Mouse (Mus musculus): Measurements from ENCODE around the gene Rpl18a. TPM values are rescaled to one million over a fixed set of nuclear protein-coding genes. Genes with fewer than 3 reads are reported as not detected.
"Not testable (repeated sequence)": the region's sequence is repeated elsewhere in the genome, so short reads cannot be mapped to it uniquely, and the experiment has no call there.

Gene Rpl18a
- polyA plus RNA-seq, 1 experiment from 2014 or later, result 4,170 TPM

GRCm38 (mm10) chr8:70900872-70901387 lies 3.7 kb upstream of the Rpl18a start:
- Histone ChIP-seq H3K9ac (no peak overlapping the region), H3K4me1 (replicated peaks) (peaks cover 16% of the 10 kb centered on the region; the same call in 1 of the 2 replicates), H3K9me3 (no peaks in the 10 kb centered on the region), H3K27ac (no peak overlapping the region), H3K27me3 (replicated peaks) (peaks cover 5% of the 10 kb centered on the region), H3K4me3 (replicated peaks) (no peak overlapping the region), H3K36me3 (no peaks in the 10 kb centered on the region), H3K4me2 (replicated peaks) (no peak overlapping the region)
- 82% methylated on average over 2 of the region's 2 CpGs for WGBS
- no peak for ATAC-seq

GRCm38 (mm10) chr8:70899226-70899625 lies 2.0 kb upstream of the Rpl18a start:
- Histone ChIP-seq H3K4me1 (replicated peaks) (peaks cover 11% of the 10 kb centered on the region; the same call in 1 of the 2 replicates), H3K27ac (no peak overlapping the region), H3K9ac (no peak overlapping the region), H3K4me3 (replicated peaks) (no peak overlapping the region), H3K27me3 (replicated peaks) (peaks cover 3% of the 10 kb centered on the region), H3K36me3 (peaks cover 16% of the 10 kb centered on the region), H3K9me3 (no peaks in the 10 kb centered on the region), H3K4me2 (replicated peaks) (no peak overlapping the region)
- WGBS, result 87% methylated on average over 2 of the region's 2 CpGs
- no peak for ATAC-seq

GRCm38 (mm10) chr8:70898661-70899198 lies 1.5 kb upstream of the Rpl18a start:
- no peak overlapping the region for H3K27ac ChIP-seq
- WGBS, result 44% methylated on average over 2 of the region's 2 CpGs
- ATAC-seq, result no peak
- H3K4me1 ChIP-seq (replicated peaks), result peaks cover 11% of the 10 kb centered on the region; the same call in 1 of the 2 replicates
- no peak overlapping the region for H3K4me2 ChIP-seq (replicated peaks)
- no peaks in the 10 kb centered on the region; the same call in none of the 2 replicates for H3K27me3 ChIP-seq (replicated peaks)
- H3K4me3 ChIP-seq (replicated peaks), result no peak overlapping the region
- H3K9ac ChIP-seq, result peak overlapping the region; percentile 26; the same call in 1 of the 2 replicates
- H3K36me3 ChIP-seq, result peaks cover 20% of the 10 kb centered on the region
- no peaks in the 10 kb centered on the region for H3K9me3 ChIP-seq

- Histone ChIP-seq H3K27me3 (replicated peaks) (peaks cover 7% of the 10 kb centered on the region), H3K9ac (peak overlapping the region; percentile 65), H3K4me2 (replicated peaks) (peak overlapping the region; percentile 58), H3K9me3 (no peaks in the 10 kb centered on the region), H3K36me3 (peaks cover 22% of the 10 kb centered on the region), H3K27ac (peak overlapping the region; percentile 66), H3K4me3 (replicated peaks) (peak overlapping the region; percentile 86), H3K4me1 (replicated peaks) (peaks cover 18% of the 10 kb centered on the region)
- ATAC-seq, result peak; percentile 50
- under 1% methylated on average over 20 of the region's 20 CpGs for WGBS
Observed at GRCm38 (mm10) chr8:70897681-70898413, 635 bp upstream of the Rpl18a start.

GRCm38 (mm10) chr8:70896316-70897020 lies 744 bp downstream of the Rpl18a start:
- Histone ChIP-seq H3K4me2 (replicated peaks) (peak overlapping the region; percentile 76), H3K9ac (peak overlapping the region; percentile 95), H3K9me3 (no peaks in the 10 kb centered on the region), H3K4me1 (replicated peaks) (peaks cover 27% of the 10 kb centered on the region), H3K27me3 (replicated peaks) (peaks cover 21% of the 10 kb centered on the region), H3K27ac (peak overlapping the region; percentile 69), H3K4me3 (replicated peaks) (peak overlapping the region; percentile 86), H3K36me3 (peaks cover 23% of the 10 kb centered on the region)
- 1% methylated on average over 25 of the region's 25 CpGs for WGBS
- no peak for ATAC-seq

GRCm38 (mm10) chr8:70895571-70896259 lies 1.5 kb downstream of the Rpl18a start:
- Histone ChIP-seq H3K4me2 (replicated peaks) (peak overlapping the region; percentile 76), H3K9ac (peak overlapping the region; percentile 95; the same call in 1 of the 2 replicates), H3K36me3 (peaks cover 23% of the 10 kb centered on the region), H3K4me3 (replicated peaks) (peak overlapping the region; percentile 86), H3K4me1 (replicated peaks) (peaks cover 27% of the 10 kb centered on the region), H3K27me3 (replicated peaks) (peaks cover 29% of the 10 kb centered on the region)
- H3K9me3 ChIP-seq, ATAC-seq, H3K27ac ChIP-seq: not testable (repeated sequence)
- WGBS, result 80% methylated on average over 24 of the region's 24 CpGs

- no peak overlapping the region for H3K27ac ChIP-seq
- H3K4me2 ChIP-seq (replicated peaks), result no peak overlapping the region
- H3K27me3 ChIP-seq (replicated peaks), result peaks cover 35% of the 10 kb centered on the region
- H3K36me3 ChIP-seq, result peaks cover 23% of the 10 kb centered on the region
- H3K9ac ChIP-seq, result no peak overlapping the region
- WGBS, result 91% methylated on average over 8 of the region's 8 CpGs
- H3K4me1 ChIP-seq (replicated peaks), result peaks cover 27% of the 10 kb centered on the region
- H3K9me3 ChIP-seq, result no peaks in the 10 kb centered on the region
- no peak for ATAC-seq
- H3K4me3 ChIP-seq (replicated peaks), result no peak overlapping the region
Observed at GRCm38 (mm10) chr8:70894771-70895545, 2.3 kb downstream of the Rpl18a start.

- no peak for ATAC-seq
- 59% methylated on average over 2 of the region's 2 CpGs for WGBS
- H3K9ac ChIP-seq, result no peak overlapping the region
- H3K27ac ChIP-seq, result no peak overlapping the region
- H3K4me3 ChIP-seq (replicated peaks), result no peak overlapping the region
- H3K4me2 ChIP-seq (replicated peaks), result no peak overlapping the region
- peaks cover 23% of the 10 kb centered on the region for H3K36me3 ChIP-seq
- no peaks in the 10 kb centered on the region for H3K9me3 ChIP-seq
- peaks cover 27% of the 10 kb centered on the region for H3K4me1 ChIP-seq (replicated peaks)
- peaks cover 36% of the 10 kb centered on the region for H3K27me3 ChIP-seq (replicated peaks)
Observed at GRCm38 (mm10) chr8:70894385-70894720, 2.9 kb downstream of the Rpl18a start.

GRCm38 (mm10) chr8:70893656-70894384 lies 3.4 kb downstream of the Rpl18a start:
- H3K4me1 ChIP-seq (replicated peaks), result peaks cover 26% of the 10 kb centered on the region
- 35% methylated on average over 12 of the region's 12 CpGs for WGBS
- no peak overlapping the region for H3K4me3 ChIP-seq (replicated peaks)
- peaks cover 23% of the 10 kb centered on the region for H3K36me3 ChIP-seq
- H3K9me3 ChIP-seq, result no peaks in the 10 kb centered on the region
- H3K27ac ChIP-seq, result no peak overlapping the region
- no peak overlapping the region for H3K4me2 ChIP-seq (replicated peaks)
- H3K9ac ChIP-seq, result no peak overlapping the region
- peak; percentile 27; the same call in 1 of the 2 replicates for ATAC-seq
- H3K27me3 ChIP-seq (replicated peaks), result peaks cover 38% of the 10 kb centered on the region

GRCm38 (mm10) chr8:70892896-70893655 lies 4.1 kb downstream of the Rpl18a start:
- H3K4me1 ChIP-seq (replicated peaks), result peaks cover 19% of the 10 kb centered on the region
- H3K4me3 ChIP-seq (replicated peaks), result peak overlapping the region; percentile 29
- peaks cover 38% of the 10 kb centered on the region for H3K27me3 ChIP-seq (replicated peaks)
- H3K9ac ChIP-seq, result peak overlapping the region; percentile 30
- no peaks in the 10 kb centered on the region for H3K9me3 ChIP-seq
- H3K27ac ChIP-seq, result no peak overlapping the region
- ATAC-seq, result no peak
- peak overlapping the region; percentile 57 for H3K4me2 ChIP-seq (replicated peaks)
- WGBS, result 29% methylated on average over 20 of the region's 20 CpGs
- peaks cover 23% of the 10 kb centered on the region for H3K36me3 ChIP-seq

Measured in intestine, embryonic 15.5 days (tissue).